Mouse (Mus musculus): ENCODE data around the gene Foxk1. TPM values are rescaled to one million over a fixed set of nuclear protein-coding genes. Genes with fewer than 3 reads are reported as not detected.

Foxk1 gene
- 11.2 and 58.0 TPM in 2 replicates for polyA plus RNA-seq (2012; rRNA removed)

- WGBS: under 1% methylated on average over 60 of the region's 60 CpGs
- peak within 1 kb of the TSS; percentile 41 for H3K27ac ChIP-seq (ENCODE audit: insufficient read depth, low read depth, low read length)
- H3K4me3 ChIP-seq (ENCODE audit: low read depth, low read length): peak within 1 kb of the TSS; percentile 88
- no peak for TF ChIP-seq CTCF (IDR thresholded peaks at IDR 0.05; ENCODE audit: extremely low read depth, insufficient read length, insufficient replicate concordance, low read depth, low read length)
- TF ChIP-seq POLR2A (IDR thresholded peaks at IDR 0.05; ENCODE audit: low read depth, low read length): peak; percentile 31; the same call in 1 of the 2 replicates
- H3K4me1 ChIP-seq (ENCODE audit: control insufficient read depth, insufficient read depth, insufficient read length, low read length): peaks cover 25% of the 10 kb centered on the region; the same call in 1 of the 2 replicates
- no peaks in the 10 kb centered on the region for H3K27me3 ChIP-seq (ENCODE audit: control insufficient read depth, insufficient read depth, low read length)
- H3K36me3 ChIP-seq (ENCODE audit: control insufficient read depth, insufficient read depth, low read length): no peaks in the 10 kb centered on the region
These were observed at the start of gene Foxk1 for GRCm38 (mm10) chr5:142400981-142401640. Foxk1 (plus strand) TSS chr5:142401497.

GRCm38 (mm10) chr5:142352336-142352892 is 48.9 kb upstream of the Foxk1 start:
- Histone ChIP-seq H3K36me3 (ENCODE audit: control insufficient read depth, insufficient read depth, low read length) (no peaks in the 10 kb centered on the region), H3K4me1 (ENCODE audit: control insufficient read depth, insufficient read depth, insufficient read length, low read length) (no peaks in the 10 kb centered on the region), H3K27me3 (ENCODE audit: control insufficient read depth, insufficient read depth, low read length) (no peaks in the 10 kb centered on the region), H3K4me3 (ENCODE audit: low read depth, low read length) (no peak overlapping the region), H3K27ac (ENCODE audit: insufficient read depth, low read depth, low read length) (no peak overlapping the region)
- no peak for TF ChIP-seq CTCF (IDR thresholded peaks at IDR 0.05; ENCODE audit: extremely low read depth, insufficient read length, insufficient replicate concordance, low read depth, low read length)
- WGBS: 70% methylated on average over 5 of the region's 5 CpGs

- Histone ChIP-seq H3K36me3 (ENCODE audit: control insufficient read depth, insufficient read depth, low read length) (no peaks in the 10 kb centered on the region), H3K27ac (ENCODE audit: insufficient read depth, low read depth, low read length) (no peak overlapping the region), H3K4me1 (ENCODE audit: control insufficient read depth, insufficient read depth, insufficient read length, low read length) (no peaks in the 10 kb centered on the region), H3K27me3 (ENCODE audit: control insufficient read depth, insufficient read depth, low read length) (no peaks in the 10 kb centered on the region), H3K4me3 (ENCODE audit: low read depth, low read length) (no peak overlapping the region)
- WGBS: 73% methylated on average over 3 of the region's 3 CpGs
- TF ChIP-seq POLR2A (IDR thresholded peaks at IDR 0.05; ENCODE audit: low read depth, low read length) (no peak), CTCF (IDR thresholded peaks at IDR 0.05; ENCODE audit: extremely low read depth, insufficient read length, insufficient replicate concordance, low read depth, low read length) (no peak)
These were observed 46.2 kb upstream of the Foxk1 start for GRCm38 (mm10) chr5:142355144-142355543.

GRCm38 (mm10) chr5:142361166-142361565 is 40.1 kb upstream of the Foxk1 start:
- Histone ChIP-seq H3K4me1 (ENCODE audit: control insufficient read depth, insufficient read depth, insufficient read length, low read length) (no peaks in the 10 kb centered on the region), H3K4me3 (ENCODE audit: low read depth, low read length) (no peak overlapping the region), H3K36me3 (ENCODE audit: control insufficient read depth, insufficient read depth, low read length) (no peaks in the 10 kb centered on the region), H3K27ac (ENCODE audit: insufficient read depth, low read depth, low read length) (no peak overlapping the region), H3K27me3 (ENCODE audit: control insufficient read depth, insufficient read depth, low read length) (no peaks in the 10 kb centered on the region)
- TF ChIP-seq POLR2A (IDR thresholded peaks at IDR 0.05; ENCODE audit: low read depth, low read length) (no peak), CTCF (IDR thresholded peaks at IDR 0.05; ENCODE audit: extremely low read depth, insufficient read length, insufficient replicate concordance, low read depth, low read length) (no peak)
- WGBS: 58% methylated on average over 5 of the region's 5 CpGs

GRCm38 (mm10) chr5:142362894-142363293 is 38.4 kb upstream of the Foxk1 start:
- Histone ChIP-seq H3K36me3 (ENCODE audit: control insufficient read depth, insufficient read depth, low read length) (no peaks in the 10 kb centered on the region), H3K4me3 (ENCODE audit: low read depth, low read length) (no peak overlapping the region), H3K27me3 (ENCODE audit: control insufficient read depth, insufficient read depth, low read length) (no peaks in the 10 kb centered on the region), H3K27ac (ENCODE audit: insufficient read depth, low read depth, low read length) (no peak overlapping the region), H3K4me1 (ENCODE audit: control insufficient read depth, insufficient read depth, insufficient read length, low read length) (peaks cover 4% of the 10 kb centered on the region; the same call in 1 of the 2 replicates)
- 43% methylated on average over 3 of the region's 3 CpGs for WGBS
- TF ChIP-seq CTCF (IDR thresholded peaks at IDR 0.05; ENCODE audit: extremely low read depth, insufficient read length, insufficient replicate concordance, low read depth, low read length) (no peak), POLR2A (IDR thresholded peaks at IDR 0.05; ENCODE audit: low read depth, low read length) (no peak)

- no peaks in the 10 kb centered on the region for H3K36me3 ChIP-seq (ENCODE audit: control insufficient read depth, insufficient read depth, low read length)
- WGBS: 64% methylated on average over 5 of the region's 5 CpGs
- TF ChIP-seq CTCF (IDR thresholded peaks at IDR 0.05; ENCODE audit: extremely low read depth, insufficient read length, insufficient replicate concordance, low read depth, low read length) (no peak), POLR2A (IDR thresholded peaks at IDR 0.05; ENCODE audit: low read depth, low read length) (no peak)
- H3K27me3 ChIP-seq (ENCODE audit: control insufficient read depth, insufficient read depth, low read length): no peaks in the 10 kb centered on the region
- peaks cover 4% of the 10 kb centered on the region; the same call in 1 of the 2 replicates for H3K4me1 ChIP-seq (ENCODE audit: control insufficient read depth, insufficient read depth, insufficient read length, low read length)
- H3K27ac ChIP-seq (ENCODE audit: insufficient read depth, low read depth, low read length): no peak overlapping the region
- no peak overlapping the region for H3K4me3 ChIP-seq (ENCODE audit: low read depth, low read length)
These were observed 37.2 kb upstream of the Foxk1 start for GRCm38 (mm10) chr5:142364095-142364494.

Measured in small intestine, adult 2 months (tissue).